Mouse (Mus musculus) thymus, adult 2 months (tissue): ENCODE data around the gene Pla2g4c.

Source experiments
- CTCF ChIP-seq: fragments of 200-500 bp; IDR thresholded peaks from 2 replicates; pipeline ENCODE4 v1.5.1; 2012; ENCODE audit warnings: mild to moderate bottlenecking, control low read depth, low read length, moderate library complexity, borderline replicate concordance; ENCODE audit not compliant: control insufficient read depth, poor library complexity, insufficient read depth; ENCODE audit errors: extremely low read depth
- POLR2A ChIP-seq: fragments of 200-500 bp; IDR thresholded peaks from 2 replicates; pipeline ENCODE4 v1.6.1; 2012; ENCODE audit warnings: mild to moderate bottlenecking, low read length, control low read depth, moderate library complexity; ENCODE audit not compliant: control insufficient read depth, poor library complexity, insufficient read depth; ENCODE audit errors: extremely low read depth

DNA sequence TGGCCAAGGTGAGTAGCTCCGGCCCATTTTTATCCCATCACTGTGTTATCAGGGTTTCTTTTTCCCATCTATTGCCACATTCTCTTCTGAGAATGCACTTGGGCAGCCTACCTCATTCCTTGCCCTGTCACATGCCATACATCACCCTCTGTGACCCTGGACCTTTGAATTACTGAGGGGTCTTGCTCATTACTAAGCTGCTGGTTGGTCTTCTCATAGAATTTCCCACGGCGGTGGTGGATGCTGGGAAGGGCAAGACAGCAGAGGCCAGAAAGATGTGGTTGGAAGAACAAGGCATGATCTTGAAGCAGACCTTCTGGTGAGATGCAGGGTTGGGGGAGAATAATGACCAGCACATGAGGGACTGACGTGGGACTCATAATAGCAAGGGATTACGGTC, 25.6 kb upstream of the Pla2g4c start:
- TF ChIP-seq POLR2A (no peak), CTCF (no peak)
